Mouse (Mus musculus): ENCODE measurements at regions not wholly inside any gene's neighbourhood (a gene's known extent, or its start where the extent isn't known, plus 50 kb on each side); places are given as distances from the start of the nearest gene placed in this dataset.

DNA sequence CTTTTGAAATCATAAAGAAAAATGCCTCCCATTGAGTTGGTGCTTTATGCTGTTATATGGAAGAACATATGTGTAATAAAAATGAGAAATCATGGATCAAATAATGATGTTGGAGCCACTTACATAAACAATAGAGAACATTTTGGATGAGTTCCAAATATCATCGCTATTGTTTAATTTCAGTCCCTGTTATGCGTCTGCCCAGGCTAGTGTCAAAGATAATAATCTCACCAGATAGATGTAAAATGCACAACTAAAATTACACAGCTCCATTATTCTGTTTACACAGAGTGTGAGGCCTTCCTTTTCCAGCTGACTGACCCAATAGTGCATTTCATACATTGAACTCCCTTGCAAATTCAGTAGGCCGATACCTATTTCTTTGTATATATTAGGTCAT is 125.4 kb upstream of the Snx7 start:
- Histone ChIP-seq H3K79me2 (ENCODE audit: control insufficient read depth, insufficient read depth, low read length) (no peaks in the 10 kb centered on the region), H3K36me3 (ENCODE audit: control insufficient read depth, insufficient read depth, low read length) (no peaks in the 10 kb centered on the region), H3K27me3 (ENCODE audit: control insufficient read depth, insufficient read depth, low read length) (no peaks in the 10 kb centered on the region), H3K4me3 (ENCODE audit: insufficient read depth, low read depth, low read length) (no peak overlapping the region), H3K27ac (replicated peaks; ENCODE audit: insufficient read depth, low read depth, low read length) (no peak overlapping the region), H3K4me1 (ENCODE audit: control insufficient read depth, insufficient read depth, low read length) (no peaks in the 10 kb centered on the region), H3K9ac (ENCODE audit: low read depth, low read length) (no peak overlapping the region)
- 80% methylated on average over 3 of the region's 3 CpGs for WGBS
- TF ChIP-seq CTCF (IDR thresholded peaks at IDR 0.05; ENCODE audit: low read depth, low read length) (no peak), POLR2A (IDR thresholded peaks at IDR 0.05; ENCODE audit: extremely low read depth, insufficient read depth, low read length) (no peak)
- no peak for DNase-seq (ENCODE audit: extremely low read depth, low read depth, low spot score)

GRCm38 (mm10) chr3:117990561-117990960 is 121.8 kb upstream of the Snx7 start:
- no peak overlapping the region for H3K9ac ChIP-seq (ENCODE audit: low read depth, low read length)
- no peaks in the 10 kb centered on the region for H3K79me2 ChIP-seq (ENCODE audit: control insufficient read depth, insufficient read depth, low read length)
- no peak for TF ChIP-seq POLR2A (IDR thresholded peaks at IDR 0.05; ENCODE audit: extremely low read depth, insufficient read depth, low read length)
- no peak for TF ChIP-seq CTCF (IDR thresholded peaks at IDR 0.05; ENCODE audit: low read depth, low read length)
- no peaks in the 10 kb centered on the region for H3K36me3 ChIP-seq (ENCODE audit: control insufficient read depth, insufficient read depth, low read length)
- no peak overlapping the region for H3K4me3 ChIP-seq (ENCODE audit: insufficient read depth, low read depth, low read length)
- no peak for DNase-seq (ENCODE audit: extremely low read depth, low read depth, low spot score)
- no peaks in the 10 kb centered on the region for H3K27me3 ChIP-seq (ENCODE audit: control insufficient read depth, insufficient read depth, low read length)
- 95% methylated on average over 2 of the region's 2 CpGs for WGBS
- H3K27ac ChIP-seq (replicated peaks; ENCODE audit: insufficient read depth, low read depth, low read length), result no peak overlapping the region
- no peaks in the 10 kb centered on the region for H3K4me1 ChIP-seq (ENCODE audit: control insufficient read depth, insufficient read depth, low read length)

DNA sequence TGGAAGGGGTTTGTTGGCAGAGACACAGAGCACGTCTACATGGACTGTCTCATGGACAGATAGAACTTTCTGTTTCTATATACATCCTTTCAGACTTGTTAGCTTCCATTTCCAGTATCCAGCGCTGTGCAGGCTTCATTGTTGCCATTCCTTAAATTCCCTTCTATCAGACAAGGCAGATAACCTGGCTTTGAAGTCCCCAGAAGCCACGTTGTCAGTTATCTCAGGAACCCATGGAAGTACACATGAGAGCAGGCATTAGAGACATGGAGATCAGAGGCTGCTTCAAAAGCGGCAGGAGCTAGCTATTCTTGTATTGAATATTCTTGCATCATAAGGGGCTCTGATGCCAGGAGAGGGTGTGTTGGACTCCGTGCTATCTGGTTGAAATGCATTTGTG is 119.7 kb upstream of the Snx7 start:
- TF ChIP-seq CTCF (IDR thresholded peaks at IDR 0.05; ENCODE audit: low read depth, low read length) (no peak), POLR2A (IDR thresholded peaks at IDR 0.05; ENCODE audit: extremely low read depth, insufficient read depth, low read length) (no peak)

GRCm38 (mm10) chr3:117975638-117976037 is 106.9 kb upstream of the Snx7 start:
- no peak overlapping the region for H3K27ac ChIP-seq (replicated peaks; ENCODE audit: insufficient read depth, low read depth, low read length)
- no peaks in the 10 kb centered on the region for H3K36me3 ChIP-seq (ENCODE audit: control insufficient read depth, insufficient read depth, low read length)
- H3K9ac ChIP-seq (ENCODE audit: low read depth, low read length), result no peak overlapping the region
- WGBS, result 60% methylated on average over 1 of the region's 1 CpGs
- H3K27me3 ChIP-seq (ENCODE audit: control insufficient read depth, insufficient read depth, low read length), result no peaks in the 10 kb centered on the region
- no peaks in the 10 kb centered on the region for H3K79me2 ChIP-seq (ENCODE audit: control insufficient read depth, insufficient read depth, low read length)
- H3K4me3 ChIP-seq (ENCODE audit: insufficient read depth, low read depth, low read length), result no peak overlapping the region
- no peaks in the 10 kb centered on the region for H3K4me1 ChIP-seq (ENCODE audit: control insufficient read depth, insufficient read depth, low read length)
- DNase-seq (ENCODE audit: extremely low read depth, low read depth, low spot score), result no peak
- TF ChIP-seq CTCF (IDR thresholded peaks at IDR 0.05; ENCODE audit: low read depth, low read length) (no peak), POLR2A (IDR thresholded peaks at IDR 0.05; ENCODE audit: extremely low read depth, insufficient read depth, low read length) (no peak)

More for the DNA sequence above, 119.7 kb upstream of the Snx7 start:
- no peak overlapping the region for H3K4me3 ChIP-seq (ENCODE audit: insufficient read depth, low read depth, low read length)
- H3K27ac ChIP-seq (replicated peaks; ENCODE audit: insufficient read depth, low read depth, low read length), result no peak overlapping the region
- H3K9ac ChIP-seq (ENCODE audit: low read depth, low read length), result no peak overlapping the region
- H3K4me1 ChIP-seq (ENCODE audit: control insufficient read depth, insufficient read depth, low read length), result no peaks in the 10 kb centered on the region
- no peaks in the 10 kb centered on the region for H3K79me2 ChIP-seq (ENCODE audit: control insufficient read depth, insufficient read depth, low read length)
- no peak for DNase-seq (ENCODE audit: extremely low read depth, low read depth, low spot score)
- 25% methylated on average over 5 of the region's 5 CpGs for WGBS
- H3K36me3 ChIP-seq (ENCODE audit: control insufficient read depth, insufficient read depth, low read length), result no peaks in the 10 kb centered on the region
- H3K27me3 ChIP-seq (ENCODE audit: control insufficient read depth, insufficient read depth, low read length), result no peaks in the 10 kb centered on the region

DNA sequence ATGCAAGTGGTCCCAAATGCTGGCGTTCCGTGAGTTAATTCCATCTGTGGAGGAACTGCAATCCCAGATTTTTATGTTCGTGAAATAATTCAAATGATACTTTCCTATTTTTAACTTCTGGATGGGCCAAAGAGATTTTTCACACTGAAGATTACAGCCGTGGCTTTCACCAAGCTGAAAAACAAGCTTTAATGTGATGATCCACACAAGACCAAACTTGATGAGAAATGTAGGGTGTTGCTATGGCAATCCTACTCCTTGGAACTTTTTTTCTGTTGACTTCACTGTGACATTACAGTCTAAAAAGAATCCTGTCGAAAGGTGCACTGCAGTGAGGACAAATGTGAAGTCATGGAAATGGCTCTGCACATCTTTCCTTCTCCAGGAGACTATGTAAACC is 100.1 kb upstream of the Snx7 start:
- DNase-seq (ENCODE audit: extremely low read depth, low read depth, low spot score), result no peak
- no peaks in the 10 kb centered on the region for H3K4me1 ChIP-seq (ENCODE audit: control insufficient read depth, insufficient read depth, low read length)
- no peak overlapping the region for H3K4me3 ChIP-seq (ENCODE audit: insufficient read depth, low read depth, low read length)
- H3K27me3 ChIP-seq (ENCODE audit: control insufficient read depth, insufficient read depth, low read length), result no peaks in the 10 kb centered on the region
- no peak overlapping the region for H3K27ac ChIP-seq (replicated peaks; ENCODE audit: insufficient read depth, low read depth, low read length)
- TF ChIP-seq CTCF (IDR thresholded peaks at IDR 0.05; ENCODE audit: low read depth, low read length) (no peak), POLR2A (IDR thresholded peaks at IDR 0.05; ENCODE audit: extremely low read depth, insufficient read depth, low read length) (no peak)
- WGBS, result 76% methylated on average over 5 of the region's 5 CpGs
- no peaks in the 10 kb centered on the region for H3K36me3 ChIP-seq (ENCODE audit: control insufficient read depth, insufficient read depth, low read length)
- H3K9ac ChIP-seq (ENCODE audit: low read depth, low read length), result no peak overlapping the region
- no peaks in the 10 kb centered on the region for H3K79me2 ChIP-seq (ENCODE audit: control insufficient read depth, insufficient read depth, low read length)

DNA sequence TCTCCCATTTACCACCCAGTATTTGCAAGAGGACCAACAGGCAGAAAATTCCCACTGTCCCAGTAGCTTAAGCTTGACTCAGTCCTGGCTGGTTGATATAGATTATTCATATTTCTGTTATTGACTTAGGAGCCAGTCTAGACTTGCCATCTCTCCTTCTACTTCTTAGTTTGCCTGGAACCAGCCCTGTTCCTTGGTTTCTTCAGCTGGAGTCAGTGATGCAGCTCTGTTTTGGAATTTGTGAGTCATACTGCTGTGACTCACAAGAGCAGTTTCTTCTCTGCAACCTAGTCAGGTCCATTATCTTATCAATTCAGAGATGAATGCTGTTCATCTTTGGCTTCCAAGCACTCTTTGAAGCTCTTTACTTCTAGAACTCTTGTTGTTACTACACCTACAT is 69.7 kb upstream of the Snx7 start:
- DNase-seq (ENCODE audit: extremely low read depth, low read depth, low spot score), result no peak
- H3K36me3 ChIP-seq (ENCODE audit: control insufficient read depth, insufficient read depth, low read length), result no peaks in the 10 kb centered on the region
- H3K27me3 ChIP-seq (ENCODE audit: control insufficient read depth, insufficient read depth, low read length), result no peaks in the 10 kb centered on the region
- no peak overlapping the region for H3K4me3 ChIP-seq (ENCODE audit: insufficient read depth, low read depth, low read length)
- H3K79me2 ChIP-seq (ENCODE audit: control insufficient read depth, insufficient read depth, low read length), result no peaks in the 10 kb centered on the region
- no peak for TF ChIP-seq POLR2A (IDR thresholded peaks at IDR 0.05; ENCODE audit: extremely low read depth, insufficient read depth, low read length)
- no peak for TF ChIP-seq CTCF (IDR thresholded peaks at IDR 0.05; ENCODE audit: low read depth, low read length)
- H3K4me1 ChIP-seq (ENCODE audit: control insufficient read depth, insufficient read depth, low read length), result no peaks in the 10 kb centered on the region
- H3K27ac ChIP-seq (replicated peaks; ENCODE audit: insufficient read depth, low read depth, low read length), result no peak overlapping the region
- H3K9ac ChIP-seq (ENCODE audit: low read depth, low read length), result no peak overlapping the region
